Mouse (Mus musculus): ENCODE data around the gene Capza2. TPM values are rescaled to one million over a fixed set of nuclear protein-coding genes. Genes with fewer than 3 reads are reported as not detected.
"Not testable (repeated sequence)": the region's sequence is repeated elsewhere in the genome, so short reads cannot be mapped to it uniquely, and the experiment has no call there.

Capza2 gene
- polyA plus RNA-seq, 1 experiment: 161 TPM

- no peak for TF ChIP-seq POLR2A (IDR thresholded peaks at IDR 0.05; ENCODE audit: insufficient read depth, low read depth, low read length)
- no peak for TF ChIP-seq CTCF (IDR thresholded peaks at IDR 0.05; ENCODE audit: insufficient read depth, low read depth, low read length)
- Histone ChIP-seq H3K27ac (ENCODE audit: insufficient read depth, low read depth, low read length) (no peak within 1 kb of the TSS), H3K4me1 (ENCODE audit: control insufficient read depth, insufficient read depth, low read length) (no peaks in the 10 kb centered on the region), H3K4me3 (ENCODE audit: insufficient read depth, low read depth, low read length) (peak within 1 kb of the TSS; percentile 89)
- WGBS: 93% methylated on average over 7 of the region's 7 CpGs
Observed at GRCm38 (mm10) chr6:17692647-17693046, 56.6 kb downstream of the Capza2 start, which contains the start of gene St7. Gene St7, plus strand, starts transcription at chr6:17692933.

DNA sequence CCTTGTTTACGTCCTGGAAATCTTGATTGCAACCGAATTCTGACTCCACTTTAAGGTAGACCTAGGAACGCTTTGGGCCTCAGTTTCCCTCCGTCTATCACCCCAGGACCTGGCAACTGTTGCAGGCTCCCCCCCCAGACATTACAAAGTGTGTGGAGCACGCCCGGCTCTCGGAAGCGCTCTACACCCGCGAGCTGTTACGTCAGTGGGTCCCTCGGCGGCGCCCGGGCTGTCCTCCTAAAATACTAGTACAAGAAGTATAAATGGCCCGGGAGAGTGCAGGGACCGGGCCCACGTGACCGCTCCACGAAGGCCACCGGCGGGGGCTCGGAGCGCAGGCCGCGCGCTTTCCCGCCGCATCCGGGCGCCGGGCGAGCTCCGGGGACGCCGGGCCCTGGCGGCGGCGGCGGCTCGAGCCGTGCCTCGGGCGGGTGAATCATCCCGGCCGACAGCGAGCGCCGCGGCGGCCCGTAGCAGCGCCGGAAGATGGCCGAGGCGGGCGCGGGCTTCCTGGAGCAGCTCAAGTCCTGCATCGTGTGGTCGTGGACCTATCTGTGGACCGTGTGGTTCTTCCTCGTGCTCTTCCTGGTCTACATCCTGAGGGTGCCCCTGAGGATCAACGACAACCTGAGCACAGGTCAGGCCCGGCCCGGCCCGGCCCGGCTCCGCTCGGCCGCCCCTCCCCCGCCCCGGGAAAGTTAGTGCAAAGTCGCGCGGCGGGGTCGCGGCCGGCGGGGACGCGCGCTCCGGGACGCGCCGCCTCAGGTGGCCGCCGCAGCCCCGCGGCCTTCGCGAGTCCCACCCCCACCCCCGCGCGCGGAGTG, 57.9 kb downstream of the Capza2 start:
- under 1% methylated on average over 84 of the region's 97 CpGs for WGBS
- peak overlapping the region; percentile 89 for H3K4me3 ChIP-seq (ENCODE audit: insufficient read depth, low read depth, low read length)
- H3K27ac ChIP-seq (ENCODE audit: insufficient read depth, low read depth, low read length): peak overlapping the region; percentile 48; the same call in 1 of the 2 replicates
- TF ChIP-seq POLR2A (IDR thresholded peaks at IDR 0.05; ENCODE audit: insufficient read depth, low read depth, low read length) (no peak), CTCF (IDR thresholded peaks at IDR 0.05; ENCODE audit: insufficient read depth, low read depth, low read length) (no peak)
- no peaks in the 10 kb centered on the region for H3K4me1 ChIP-seq (ENCODE audit: control insufficient read depth, insufficient read depth, low read length)

DNA sequence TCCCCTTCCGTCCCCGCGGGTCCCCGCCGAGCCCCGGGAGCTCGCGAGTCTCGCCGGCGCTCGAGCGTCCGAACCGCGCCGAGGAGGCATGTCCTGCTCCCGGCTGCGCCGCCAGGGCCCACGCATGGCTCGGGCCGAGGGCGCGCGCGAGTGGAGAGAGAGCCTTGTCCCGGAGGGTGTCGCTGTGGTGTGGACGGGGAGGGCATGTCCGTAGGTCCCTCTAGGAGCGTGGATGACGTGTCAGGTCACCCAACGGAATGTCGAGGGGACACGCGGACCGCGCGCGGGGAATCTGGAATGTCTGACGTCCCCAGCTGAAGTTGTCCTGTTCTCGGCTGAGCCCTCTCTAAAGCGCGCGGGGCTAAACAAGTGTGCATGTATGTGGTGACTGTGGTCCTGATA, 58.5 kb downstream of the Capza2 start:
- under 1% methylated on average over 46 of the region's 46 CpGs for WGBS
- Histone ChIP-seq H3K27ac (ENCODE audit: insufficient read depth, low read depth, low read length) (no peak overlapping the region), H3K4me3 (ENCODE audit: insufficient read depth, low read depth, low read length) (peak overlapping the region; percentile 89), H3K4me1 (ENCODE audit: control insufficient read depth, insufficient read depth, low read length) (no peaks in the 10 kb centered on the region)
- no peak for TF ChIP-seq POLR2A (IDR thresholded peaks at IDR 0.05; ENCODE audit: insufficient read depth, low read depth, low read length)
- TF ChIP-seq CTCF (IDR thresholded peaks at IDR 0.05; ENCODE audit: insufficient read depth, low read depth, low read length): no peak

DNA sequence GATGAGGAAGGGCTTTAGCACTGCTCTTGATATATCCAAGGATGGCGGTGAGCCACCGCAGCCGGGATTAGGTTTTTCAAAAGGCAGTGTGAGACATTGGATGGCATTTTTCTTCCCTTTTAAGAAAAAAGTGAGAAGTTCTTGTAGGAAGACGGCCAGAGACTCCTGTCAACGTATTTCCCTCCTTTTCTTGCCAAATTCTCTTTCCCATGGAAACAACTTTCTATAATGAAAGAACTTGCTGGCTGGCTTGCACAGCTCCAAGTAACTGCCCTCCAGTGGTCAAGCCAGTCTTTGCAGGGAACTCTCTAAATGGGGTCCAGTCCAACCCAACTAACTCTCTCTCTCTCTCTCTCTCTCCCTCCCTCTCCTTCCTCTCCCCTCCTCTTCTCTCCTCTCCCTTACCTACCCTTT, 60.3 kb downstream of the Capza2 start:
- Histone ChIP-seq H3K4me3 (ENCODE audit: insufficient read depth, low read depth, low read length) (no peak overlapping the region), H3K4me1 (ENCODE audit: control insufficient read depth, insufficient read depth, low read length) (no peaks in the 10 kb centered on the region), H3K27ac (ENCODE audit: insufficient read depth, low read depth, low read length) (no peak overlapping the region)
- WGBS: 38% methylated on average over 5 of the region's 5 CpGs
- TF ChIP-seq POLR2A (IDR thresholded peaks at IDR 0.05; ENCODE audit: insufficient read depth, low read depth, low read length) (no peak), CTCF (IDR thresholded peaks at IDR 0.05; ENCODE audit: insufficient read depth, low read depth, low read length) (no peak)

DNA sequence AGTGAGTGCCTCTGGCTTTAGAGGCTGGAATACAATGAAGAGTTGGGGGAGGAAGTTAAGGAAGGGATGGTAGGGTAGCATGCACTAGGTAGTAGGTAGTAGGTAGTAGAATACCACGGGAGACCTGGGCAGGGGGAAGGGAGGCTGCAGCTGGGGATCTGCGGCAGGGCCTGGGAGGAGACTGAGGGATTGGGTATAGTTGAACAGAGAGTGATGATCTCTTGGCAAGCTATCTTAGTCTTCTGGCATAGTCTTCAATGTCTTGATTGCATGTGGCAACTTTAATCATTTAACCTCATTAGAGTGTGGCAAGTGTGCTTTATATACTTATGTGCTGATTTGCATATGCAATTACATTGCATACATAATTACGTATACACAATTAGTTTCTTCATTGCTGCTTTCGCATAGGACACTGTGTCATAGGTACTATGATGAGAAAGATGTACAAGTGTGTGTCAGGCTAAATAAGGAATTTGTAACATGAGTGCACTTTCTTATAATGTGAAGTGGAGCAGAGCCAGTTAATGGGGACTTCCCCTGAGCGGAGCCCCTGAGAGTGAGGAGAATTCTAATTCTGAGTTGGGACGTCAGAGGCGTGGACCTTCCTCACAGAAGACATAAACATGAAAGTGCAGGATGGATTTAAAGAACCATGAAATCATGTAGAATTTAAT, 65.0 kb downstream of the Capza2 start:
- no peaks in the 10 kb centered on the region for H3K4me1 ChIP-seq (ENCODE audit: control insufficient read depth, insufficient read depth, low read length)
- TF ChIP-seq POLR2A (IDR thresholded peaks at IDR 0.05; ENCODE audit: insufficient read depth, low read depth, low read length): no peak
- TF ChIP-seq CTCF (IDR thresholded peaks at IDR 0.05; ENCODE audit: insufficient read depth, low read depth, low read length): no peak
- 52% methylated on average over 7 of the region's 7 CpGs for WGBS
- H3K27ac ChIP-seq (ENCODE audit: insufficient read depth, low read depth, low read length): no peak overlapping the region
- no peak overlapping the region for H3K4me3 ChIP-seq (ENCODE audit: insufficient read depth, low read depth, low read length)

DNA sequence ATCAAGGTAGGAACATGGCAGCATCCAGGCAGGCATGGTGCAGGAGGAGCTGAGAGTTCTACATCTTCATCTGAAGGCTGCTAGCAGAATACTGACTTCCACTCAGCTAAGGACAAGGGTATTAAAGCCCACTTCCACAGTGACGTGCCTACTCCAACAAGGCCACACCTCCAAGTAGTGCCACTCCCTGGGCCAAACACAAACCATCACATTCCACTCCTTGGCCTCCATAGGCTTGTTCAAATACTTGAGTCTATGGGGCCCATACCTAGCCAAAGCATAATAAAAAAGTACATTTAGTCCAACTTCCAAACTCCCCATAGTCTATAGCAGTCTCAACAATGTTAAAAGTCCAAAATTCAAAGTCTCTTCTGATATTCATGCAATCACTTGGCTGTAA, 68.0 kb downstream of the Capza2 start:
- 97% methylated on average over 1 of the region's 1 CpGs for WGBS
- not testable (repeated sequence) for H3K4me1 ChIP-seq (ENCODE audit: control insufficient read depth, insufficient read depth, low read length); H3K27ac ChIP-seq (ENCODE audit: insufficient read depth, low read depth, low read length); H3K4me3 ChIP-seq (ENCODE audit: insufficient read depth, low read depth, low read length)

DNA sequence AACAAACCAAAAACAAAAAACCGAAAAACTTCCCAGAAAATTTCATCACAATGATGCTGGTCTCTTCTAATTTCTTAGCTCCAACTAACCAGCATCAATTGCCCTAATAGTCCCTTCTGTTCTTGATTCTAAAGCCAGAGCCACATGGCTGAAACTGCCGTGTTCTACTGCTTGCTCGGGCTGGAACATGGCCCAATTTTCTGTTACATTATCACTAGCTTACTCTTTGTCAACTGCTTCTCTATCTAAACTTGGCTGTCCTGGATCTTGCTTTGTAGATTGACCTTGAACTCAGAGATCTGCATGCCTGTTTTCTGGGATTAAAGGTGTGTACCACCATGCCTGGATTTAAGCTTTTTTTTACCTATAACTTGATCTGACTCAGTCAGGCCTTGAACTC, 69.9 kb downstream of the Capza2 start:
- WGBS: 77% methylated on average over 3 of the region's 3 CpGs
- no peak overlapping the region for H3K27ac ChIP-seq (ENCODE audit: insufficient read depth, low read depth, low read length)
- H3K4me1 ChIP-seq (ENCODE audit: control insufficient read depth, insufficient read depth, low read length): no peaks in the 10 kb centered on the region
- no peak overlapping the region for H3K4me3 ChIP-seq (ENCODE audit: insufficient read depth, low read depth, low read length)
- TF ChIP-seq POLR2A (IDR thresholded peaks at IDR 0.05; ENCODE audit: insufficient read depth, low read depth, low read length) (no peak), CTCF (IDR thresholded peaks at IDR 0.05; ENCODE audit: insufficient read depth, low read depth, low read length) (no peak)

Other genes with a start within 250 kb of the Capza2 start
- not detected in 2 replicates for gene Met, start 172.4 kb upstream of the Capza2 start, polyA plus RNA-seq (2012; ENCODE audit: insufficient read depth, insufficient read length, low replicate concordance, missing spikeins)
- not detected in 2 replicates for gene St7, start 56.7 kb downstream of the Capza2 start, polyA plus RNA-seq (2012; ENCODE audit: insufficient read depth, insufficient read length, low replicate concordance, missing spikeins)

Data from olfactory bulb, adult 2 months (tissue).